Mouse (Mus musculus) heart, postnatal 0 days (tissue): ENCODE data around the gene Pde8b.

Experiments used
- CTCF ChIP-seq: IDR thresholded peaks from 2 replicates; pipeline ENCODE4 v1.5.1; 2016; ENCODE audit warnings: antibody characterized with exemption, control low read depth, low read depth
- EP300 ChIP-seq: IDR thresholded peaks from 2 replicates; pipeline ENCODE4 v1.6.1; 2016; ENCODE audit warnings: antibody characterized with exemption, low read depth

- TF ChIP-seq CTCF (no peak), EP300 (no peak)
These were observed 172.4 kb downstream of the Pde8b start for GRCm38 (mm10) chr13:95077688-95078087.
